Mouse (Mus musculus): ENCODE measurements around the gene Gm49486. TPM values are rescaled to one million over a fixed set of nuclear protein-coding genes. Genes with fewer than 3 reads are reported as not detected.

Gene Gm49486
- polyA plus RNA-seq, 1 experiment from 2014 or later: 1.1 TPM

GRCm38 (mm10) chr15:79280209-79280608 lies 51.0 kb downstream of the Gm49486 start:
- H3K9ac ChIP-seq: no peak overlapping the region
- H3K27me3 ChIP-seq (ENCODE audit: control insufficient read depth, insufficient read depth, low read length): no peaks in the 10 kb centered on the region
- no peaks in the 10 kb centered on the region for H3K36me3 ChIP-seq (replicated peaks; ENCODE audit: control insufficient read depth, insufficient read depth)
- H3K4me2 ChIP-seq (replicated peaks): no peak overlapping the region
- no peak overlapping the region for H3K4me3 ChIP-seq (replicated peaks; ENCODE audit: low read length)
- no peaks in the 10 kb centered on the region for H3K9me3 ChIP-seq (ENCODE audit: control insufficient read depth, low read length)
- no peaks in the 10 kb centered on the region for H3K4me1 ChIP-seq (replicated peaks; ENCODE audit: control insufficient read depth, insufficient read depth, low read length)
- no peak overlapping the region for H3K27ac ChIP-seq
- DNase-seq (ENCODE audit: low spot score) (no peak), ATAC-seq (ENCODE audit: low FRiP score) (no peak)
- WGBS: 25% methylated on average over 6 of the region's 6 CpGs

DNA sequence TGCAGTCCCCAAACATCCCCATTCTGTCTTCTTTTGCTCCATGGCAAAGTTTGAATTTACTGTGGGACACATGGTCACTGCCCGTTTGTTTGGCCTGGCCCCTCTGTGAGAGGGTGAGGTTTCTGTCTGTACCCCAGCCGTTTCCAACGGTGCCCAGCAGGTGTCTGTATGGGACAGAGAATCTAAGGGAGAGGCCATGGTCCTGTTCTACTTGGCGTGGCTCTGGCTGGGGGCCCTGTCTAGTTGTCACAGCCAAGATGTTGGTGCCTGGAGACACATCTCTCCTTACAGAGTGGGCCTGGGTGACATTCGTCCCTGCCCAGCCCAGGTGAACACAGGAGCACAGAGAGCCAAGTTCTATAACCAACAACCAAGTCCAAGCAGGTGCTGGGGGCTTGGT lies 51.7 kb downstream of the Gm49486 start:
- DNase-seq (ENCODE audit: low spot score): no peak
- Histone ChIP-seq H3K36me3 (replicated peaks; ENCODE audit: control insufficient read depth, insufficient read depth) (peaks cover under 1% of the 10 kb centered on the region; the same call in 1 of the 2 replicates), H3K27ac (no peak overlapping the region), H3K9ac (no peak overlapping the region), H3K4me1 (replicated peaks; ENCODE audit: control insufficient read depth, insufficient read depth, low read length) (no peaks in the 10 kb centered on the region), H3K4me2 (replicated peaks) (no peak overlapping the region), H3K4me3 (replicated peaks; ENCODE audit: low read length) (no peak overlapping the region), H3K9me3 (ENCODE audit: control insufficient read depth, low read length) (no peaks in the 10 kb centered on the region), H3K27me3 (ENCODE audit: control insufficient read depth, insufficient read depth, low read length) (no peaks in the 10 kb centered on the region)
- ATAC-seq (ENCODE audit: low FRiP score): no peak
- 62% methylated on average over 5 of the region's 5 CpGs for WGBS

DNA sequence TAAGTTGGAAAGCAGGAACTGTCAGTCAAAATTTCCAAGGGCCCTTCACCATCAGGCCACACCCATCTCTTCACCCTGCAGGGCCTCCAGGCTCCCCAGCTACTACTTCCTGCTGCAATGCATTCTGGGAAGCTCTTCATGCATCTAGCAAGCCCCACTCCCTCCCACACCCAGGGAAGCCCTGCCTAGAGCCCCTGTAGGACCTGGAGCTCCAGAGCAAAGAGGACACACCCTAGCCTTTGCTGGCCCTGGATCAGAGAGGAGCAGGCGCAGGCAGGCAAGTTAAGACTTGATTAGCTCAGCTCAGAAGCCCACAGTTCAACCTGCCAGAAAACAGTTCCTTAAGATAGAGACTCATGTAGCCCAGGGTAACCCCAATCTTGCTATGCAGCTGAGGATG lies 52.2 kb downstream of the Gm49486 start:
- WGBS: 90% methylated on average over 1 of the region's 1 CpGs
- H3K4me2 ChIP-seq (replicated peaks): no peak overlapping the region
- no peaks in the 10 kb centered on the region for H3K27me3 ChIP-seq (ENCODE audit: control insufficient read depth, insufficient read depth, low read length)
- H3K4me3 ChIP-seq (replicated peaks; ENCODE audit: low read length): no peak overlapping the region
- ATAC-seq (ENCODE audit: low FRiP score) (no peak), DNase-seq (ENCODE audit: low spot score) (no peak)
- H3K9ac ChIP-seq: no peak overlapping the region
- no peaks in the 10 kb centered on the region for H3K4me1 ChIP-seq (replicated peaks; ENCODE audit: control insufficient read depth, insufficient read depth, low read length)
- H3K27ac ChIP-seq: no peak overlapping the region
- H3K9me3 ChIP-seq (ENCODE audit: control insufficient read depth, low read length): no peaks in the 10 kb centered on the region
- peaks cover 4% of the 10 kb centered on the region; the same call in 1 of the 2 replicates for H3K36me3 ChIP-seq (replicated peaks; ENCODE audit: control insufficient read depth, insufficient read depth)

DNA sequence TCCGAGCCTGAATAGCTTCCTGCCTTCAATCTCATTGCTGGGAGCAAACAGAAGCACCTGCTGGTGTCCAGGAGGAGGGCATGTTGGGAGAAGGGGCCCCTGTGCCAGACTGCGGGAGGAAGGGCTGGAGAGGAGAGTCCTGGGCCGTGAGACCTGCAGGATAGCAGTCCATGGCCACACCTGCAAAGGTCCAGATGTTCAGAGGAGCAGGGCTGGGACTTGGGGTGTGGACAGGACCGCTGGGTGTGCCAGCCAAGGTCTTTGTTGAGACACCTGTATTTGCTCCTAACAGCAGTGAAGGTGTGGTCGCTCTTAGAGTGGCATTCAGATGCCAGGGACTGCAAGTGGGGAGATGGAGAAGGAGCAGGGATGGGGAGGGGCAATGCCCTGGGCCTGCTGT lies 53.2 kb downstream of the Gm49486 start:
- H3K4me2 ChIP-seq (replicated peaks): no peak overlapping the region
- H3K36me3 ChIP-seq (replicated peaks; ENCODE audit: control insufficient read depth, insufficient read depth): peaks cover 14% of the 10 kb centered on the region
- H3K27me3 ChIP-seq (ENCODE audit: control insufficient read depth, insufficient read depth, low read length): no peaks in the 10 kb centered on the region
- H3K27ac ChIP-seq: no peak overlapping the region
- no peak for DNase-seq (ENCODE audit: low spot score)
- no peak overlapping the region for H3K4me3 ChIP-seq (replicated peaks; ENCODE audit: low read length)
- ATAC-seq (ENCODE audit: low FRiP score): no peak
- no peak overlapping the region for H3K9ac ChIP-seq
- 87% methylated on average over 5 of the region's 5 CpGs for WGBS
- no peaks in the 10 kb centered on the region for H3K9me3 ChIP-seq (ENCODE audit: control insufficient read depth, low read length)
- no peaks in the 10 kb centered on the region for H3K4me1 ChIP-seq (replicated peaks; ENCODE audit: control insufficient read depth, insufficient read depth, low read length)

GRCm38 (mm10) chr15:79283371-79283770 lies 54.2 kb downstream of the Gm49486 start:
- ATAC-seq (ENCODE audit: low FRiP score) (no peak), DNase-seq (ENCODE audit: low spot score) (no peak)
- H3K4me3 ChIP-seq (replicated peaks; ENCODE audit: low read length): no peak overlapping the region
- no peak overlapping the region for H3K4me2 ChIP-seq (replicated peaks)
- H3K27ac ChIP-seq: no peak overlapping the region
- H3K36me3 ChIP-seq (replicated peaks; ENCODE audit: control insufficient read depth, insufficient read depth): peaks cover 17% of the 10 kb centered on the region
- H3K9me3 ChIP-seq (ENCODE audit: control insufficient read depth, low read length): no peaks in the 10 kb centered on the region
- no peak overlapping the region for H3K9ac ChIP-seq
- WGBS: 88% methylated on average over 4 of the region's 4 CpGs
- H3K27me3 ChIP-seq (ENCODE audit: control insufficient read depth, insufficient read depth, low read length): no peaks in the 10 kb centered on the region
- no peaks in the 10 kb centered on the region for H3K4me1 ChIP-seq (replicated peaks; ENCODE audit: control insufficient read depth, insufficient read depth, low read length)

GRCm38 (mm10) chr15:79285399-79285798 lies 56.2 kb downstream of the Gm49486 start, which contains the start of gene Baiap2l2:
Gene Baiap2l2 (minus strand): TSS chr15:79285537.
- Histone ChIP-seq H3K27me3 (ENCODE audit: control insufficient read depth, insufficient read depth, low read length) (no peaks in the 10 kb centered on the region), H3K4me2 (replicated peaks) (no peak within 1 kb of the TSS), H3K9me3 (ENCODE audit: control insufficient read depth, low read length) (no peaks in the 10 kb centered on the region), H3K9ac (no peak within 1 kb of the TSS), H3K4me1 (replicated peaks; ENCODE audit: control insufficient read depth, insufficient read depth, low read length) (no peaks in the 10 kb centered on the region), H3K27ac (no peak within 1 kb of the TSS), H3K36me3 (replicated peaks; ENCODE audit: control insufficient read depth, insufficient read depth) (peaks cover 17% of the 10 kb centered on the region), H3K4me3 (replicated peaks; ENCODE audit: low read length) (no peak within 1 kb of the TSS)
- DNase-seq (ENCODE audit: low spot score): no peak
- ATAC-seq (ENCODE audit: low FRiP score): no peak
- WGBS: 66% methylated on average over 10 of the region's 10 CpGs

DNA sequence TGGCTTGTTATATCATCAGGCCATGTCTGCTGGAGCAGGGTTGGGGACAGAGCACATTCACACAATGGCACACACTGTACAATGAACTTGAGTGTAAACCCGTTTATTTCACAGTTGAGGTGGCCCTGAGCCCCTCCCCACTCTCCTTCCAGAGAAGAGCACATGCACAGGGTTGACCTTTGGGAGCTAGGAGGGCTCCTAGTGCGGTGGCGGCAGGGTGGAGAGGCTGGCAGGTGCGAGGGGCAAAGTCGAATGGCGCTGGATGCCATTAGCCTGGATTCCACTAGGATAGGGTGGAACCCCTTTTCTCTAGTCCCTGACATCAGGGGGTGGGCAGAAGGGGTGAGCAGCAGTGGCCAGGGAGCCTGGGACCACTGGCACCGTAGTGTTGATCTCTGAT lies 57.0 kb downstream of the Gm49486 start:
- ATAC-seq (ENCODE audit: low FRiP score) (no peak), DNase-seq (ENCODE audit: low spot score) (no peak)
- Histone ChIP-seq H3K4me2 (replicated peaks) (no peak overlapping the region), H3K9me3 (ENCODE audit: control insufficient read depth, low read length) (no peaks in the 10 kb centered on the region), H3K4me3 (replicated peaks; ENCODE audit: low read length) (no peak overlapping the region), H3K9ac (no peak overlapping the region), H3K36me3 (replicated peaks; ENCODE audit: control insufficient read depth, insufficient read depth) (peaks cover 17% of the 10 kb centered on the region), H3K27me3 (ENCODE audit: control insufficient read depth, insufficient read depth, low read length) (no peaks in the 10 kb centered on the region), H3K4me1 (replicated peaks; ENCODE audit: control insufficient read depth, insufficient read depth, low read length) (no peaks in the 10 kb centered on the region), H3K27ac (no peak overlapping the region)
- WGBS: 86% methylated on average over 7 of the region's 7 CpGs

DNA sequence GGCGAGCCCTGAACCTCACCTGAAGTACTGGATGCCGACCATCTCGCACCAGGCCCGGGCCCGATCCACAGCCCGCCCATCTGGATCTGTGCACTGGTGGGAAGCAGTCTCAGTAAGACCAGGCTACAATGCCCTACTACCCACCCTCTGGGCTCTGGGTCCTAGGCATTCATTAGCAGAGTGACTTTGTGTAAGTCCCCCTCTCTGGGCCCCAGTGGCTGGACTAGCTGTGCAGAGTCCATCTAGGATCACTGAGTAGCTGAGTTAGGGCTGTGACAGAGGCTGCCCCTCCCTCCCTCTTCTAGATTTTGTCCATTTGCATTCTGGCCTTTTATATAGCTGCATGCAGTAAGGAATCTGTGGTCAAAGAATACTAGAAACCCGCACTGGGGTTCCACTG lies 57.9 kb downstream of the Gm49486 start:
- no peak overlapping the region for H3K9ac ChIP-seq
- H3K4me2 ChIP-seq (replicated peaks): no peak overlapping the region
- H3K4me3 ChIP-seq (replicated peaks; ENCODE audit: low read length): no peak overlapping the region
- ATAC-seq (ENCODE audit: low FRiP score): no peak
- DNase-seq (ENCODE audit: low spot score): no peak
- whole genome bisulfite sequencing: 87% methylated on average over 7 of the region's 7 CpGs
- H3K27me3 ChIP-seq (ENCODE audit: control insufficient read depth, insufficient read depth, low read length): no peaks in the 10 kb centered on the region
- H3K27ac ChIP-seq: no peak overlapping the region
- H3K36me3 ChIP-seq (replicated peaks; ENCODE audit: control insufficient read depth, insufficient read depth): peaks cover 17% of the 10 kb centered on the region
- no peaks in the 10 kb centered on the region for H3K9me3 ChIP-seq (ENCODE audit: control insufficient read depth, low read length)
- no peaks in the 10 kb centered on the region for H3K4me1 ChIP-seq (replicated peaks; ENCODE audit: control insufficient read depth, insufficient read depth, low read length)

DNA sequence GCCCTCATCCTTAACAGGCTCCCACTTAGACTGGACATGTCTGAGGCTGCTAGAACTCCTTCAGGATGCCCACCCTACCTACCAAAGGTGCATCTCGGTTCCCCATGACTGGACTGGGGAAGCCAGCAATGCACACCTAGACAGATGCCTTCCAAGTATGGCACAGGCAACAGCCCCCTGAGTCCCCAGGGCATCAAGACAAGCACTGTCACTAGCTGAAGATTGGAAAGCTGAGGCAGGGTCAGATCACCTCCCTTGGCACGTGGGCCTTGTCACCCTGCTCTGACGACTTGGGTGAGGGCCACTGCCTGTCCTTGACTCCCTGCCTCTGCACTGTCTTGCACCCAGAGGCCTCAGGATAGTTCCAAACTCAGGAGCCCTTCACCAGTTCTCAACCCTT lies 59.2 kb downstream of the Gm49486 start:
- H3K27ac ChIP-seq: no peak overlapping the region
- H3K4me1 ChIP-seq (replicated peaks; ENCODE audit: control insufficient read depth, insufficient read depth, low read length): no peaks in the 10 kb centered on the region
- no peak overlapping the region for H3K4me2 ChIP-seq (replicated peaks)
- no peak overlapping the region for H3K9ac ChIP-seq
- no peak overlapping the region for H3K4me3 ChIP-seq (replicated peaks; ENCODE audit: low read length)
- no peaks in the 10 kb centered on the region for H3K27me3 ChIP-seq (ENCODE audit: control insufficient read depth, insufficient read depth, low read length)
- WGBS: 88% methylated on average over 3 of the region's 3 CpGs
- DNase-seq (ENCODE audit: low spot score) (no peak), ATAC-seq (ENCODE audit: low FRiP score) (no peak)
- H3K9me3 ChIP-seq (ENCODE audit: control insufficient read depth, low read length): no peaks in the 10 kb centered on the region
- peaks cover 17% of the 10 kb centered on the region for H3K36me3 ChIP-seq (replicated peaks; ENCODE audit: control insufficient read depth, insufficient read depth)

- WGBS: 90% methylated on average over 12 of the region's 12 CpGs
- no peak for ATAC-seq (ENCODE audit: low FRiP score)
- Histone ChIP-seq H3K4me2 (replicated peaks) (no peak overlapping the region), H3K27ac (no peak overlapping the region), H3K9me3 (ENCODE audit: control insufficient read depth, low read length) (no peaks in the 10 kb centered on the region), H3K9ac (no peak overlapping the region), H3K4me1 (replicated peaks; ENCODE audit: control insufficient read depth, insufficient read depth, low read length) (no peaks in the 10 kb centered on the region), H3K27me3 (ENCODE audit: control insufficient read depth, insufficient read depth, low read length) (no peaks in the 10 kb centered on the region), H3K4me3 (replicated peaks; ENCODE audit: low read length) (no peak overlapping the region), H3K36me3 (replicated peaks; ENCODE audit: control insufficient read depth, insufficient read depth) (peaks cover 17% of the 10 kb centered on the region)
- no peak for DNase-seq (ENCODE audit: low spot score)
Observed at GRCm38 (mm10) chr15:79289441-79289840, 60.2 kb downstream of the Gm49486 start.

All from hindbrain, embryonic 14.5 days (tissue).